Mouse (Mus musculus): Measurements from ENCODE around the gene Tor1a.

GRCm38 (mm10) chr2:30957511-30957910 is 10.2 kb downstream of the Tor1a start:
- TF ChIP-seq FLI1 (IDR thresholded peaks at IDR 0.05; ENCODE audit: low read length) (no peak), GATA1 (IDR thresholded peaks at IDR 0.05; ENCODE audit: borderline replicate concordance, low read length) (no peak)

Measured in megakaryocyte, embryonic 14.5 days (primary cell).